Mouse (Mus musculus) gastrocnemius, postnatal 14 days (tissue): ENCODE data around the gene Tm4sf5. TPM values are rescaled to one million over a fixed set of nuclear protein-coding genes. Genes with fewer than 3 reads are reported as not detected.
"Not testable (repeated sequence)": the region's sequence is repeated elsewhere in the genome, so short reads cannot be mapped to it uniquely, and the experiment has no call there.

ENCODE experiments used
- DNase-seq: peaks from one replicate; pipeline ENCODE4 v3.0.0; 2021; ENCODE audit warnings: mixed read lengths
- intact Hi-C: fragments of 180-260 bp; cut with DNase I; formaldehyde crosslinking; loops from one replicate; pipeline ENCODE4 v1.15.1; 2025; ENCODE audit warnings: low total_unique reads
- total RNA-seq, 2 experiments: library from RNA; stranded (reverse); gene quantifications; 2 replicates each; pipeline ENCODE4 v1.2.3; 2021

The Tm4sf5 gene
- total RNA-seq, 2 experiments from 2014 or later, result not detected

- intact Hi-C loops, result loop anchor here (5.0 kb wide), 1 partner anchor 69 kb away; no protein-coding TSS in a partner anchor
- DNase-seq, result peak; percentile 63
Measured at GRCm38 (mm10) chr11:70506385-70506784, 1.3 kb downstream of the Tm4sf5 start.

GRCm38 (mm10) chr11:70506962-70507515 is 2.0 kb downstream of the Tm4sf5 start:
- intact Hi-C loops, result loop anchor here (5.0 kb wide), 1 partner anchor 70 kb away; no protein-coding TSS in a partner anchor
- no peak for DNase-seq

- DNase-seq, result peak; percentile 28
- intact Hi-C loops, result loop anchor here (5.0 kb wide), 1 partner anchor 73 kb away; no protein-coding TSS in a partner anchor
Measured at GRCm38 (mm10) chr11:70509753-70510564, 4.9 kb downstream of the Tm4sf5 start.

- intact Hi-C loops, result no loop called here
- no peak for DNase-seq
Measured at GRCm38 (mm10) chr11:70511242-70511641, 6.2 kb downstream of the Tm4sf5 start.

GRCm38 (mm10) chr11:70511825-70512224 is 6.8 kb downstream of the Tm4sf5 start:
- intact Hi-C loops, result no loop called here
- DNase-seq, result no peak

- no peak for DNase-seq
- intact Hi-C loops, result no loop called here
Measured at GRCm38 (mm10) chr11:70512709-70513342, 7.8 kb downstream of the Tm4sf5 start.

- intact Hi-C loops, result no loop called here
- DNase-seq, result peak; percentile 56
Measured at GRCm38 (mm10) chr11:70513520-70513919, 8.5 kb downstream of the Tm4sf5 start.

- no peak for DNase-seq
- intact Hi-C loops, result no loop called here
Measured at GRCm38 (mm10) chr11:70514288-70514687, 9.2 kb downstream of the Tm4sf5 start, which contains the start of gene Vmo1. TSS of gene Vmo1 (minus strand) at chr11:70514616.

- intact Hi-C loops, result loop anchor here (5.0 kb wide), 1 partner anchor 241 kb away; no protein-coding TSS in a partner anchor
- DNase-seq, result no peak
Measured at GRCm38 (mm10) chr11:70516352-70516751, 11.3 kb downstream of the Tm4sf5 start.

GRCm38 (mm10) chr11:70518436-70518835 is 13.4 kb downstream of the Tm4sf5 start:
- DNase-seq, result no peak
- intact Hi-C loops, result loop anchor here (2.0 to 5.0 kb wide), 2 partner anchors 86 to 239 kb away; no protein-coding TSS in a partner anchor

- no peak for DNase-seq
Measured at GRCm38 (mm10) chr11:70518923-70519322, 13.9 kb downstream of the Tm4sf5 start, which contains the start of gene Gltpd2. TSS of gene Gltpd2 (plus strand) at chr11:70519196.

GRCm38 (mm10) chr11:70520178-70520769 is 15.2 kb downstream of the Tm4sf5 start:
- DNase-seq, result peak; percentile 59
- intact Hi-C loops, result no loop called here

More at GRCm38 (mm10) chr11:70518923-70519322, 13.9 kb downstream of the Tm4sf5 start, which contains the start of gene Gltpd2:
- intact Hi-C loops, result loop anchor here (2.0 to 5.0 kb wide), 2 partner anchors 86 to 238 kb away; no protein-coding TSS in a partner anchor

- intact Hi-C loops, result not testable (repeated sequence)
Measured at GRCm38 (mm10) chr11:70523306-70523989, 18.4 kb downstream of the Tm4sf5 start.

GRCm38 (mm10) chr11:70524782-70525181 is 19.7 kb downstream of the Tm4sf5 start:
- intact Hi-C loops, result no loop called here
- DNase-seq, result no peak

More at GRCm38 (mm10) chr11:70523306-70523989, 18.4 kb downstream of the Tm4sf5 start:
- DNase-seq, result not testable (repeated sequence)

- intact Hi-C loops, result no loop called here
- peak; percentile 89 for DNase-seq
Measured at GRCm38 (mm10) chr11:70525184-70525678, 20.2 kb downstream of the Tm4sf5 start, which contains the start of gene Psmb6. TSS of gene Psmb6 (plus strand) at chr11:70525367.

- no peak for DNase-seq
- intact Hi-C loops, result no loop called here
Measured at GRCm38 (mm10) chr11:70525726-70526125, 20.7 kb downstream of the Tm4sf5 start.

- DNase-seq, result no peak
- intact Hi-C loops, result no loop called here
Measured at GRCm38 (mm10) chr11:70526211-70526610, 21.2 kb downstream of the Tm4sf5 start.

- no peak for DNase-seq
- intact Hi-C loops, result no loop called here
Measured at GRCm38 (mm10) chr11:70528610-70529009, 23.6 kb downstream of the Tm4sf5 start.
